Mouse (Mus musculus): ENCODE results near the gene BC028528. TPM values are rescaled to one million over a fixed set of nuclear protein-coding genes. Genes with fewer than 3 reads are reported as not detected.
"Not testable (repeated sequence)": the region's sequence is repeated elsewhere in the genome, so short reads cannot be mapped to it uniquely, and the experiment has no call there.

Gene BC028528
- total RNA-seq (2015; ENCODE audit: low replicate concordance), result 8.8 and 10.1 TPM in 2 replicates
- 5.8 and 26.0 TPM in 2 replicates for total RNA-seq (2017; ENCODE audit: low replicate concordance)

- ATAC-seq (replicated peaks; ENCODE audit: low FRiP score, poor library complexity, severe bottlenecking), result no peak
Observed at GRCm38 (mm10) chr3:95891211-95892065, at the start of gene BC028528. Gene BC028528, minus strand, starts transcription at chr3:95892005.

- no peak for ATAC-seq (replicated peaks; ENCODE audit: low FRiP score, poor library complexity, severe bottlenecking)
Observed at GRCm38 (mm10) chr3:95938835-95939234, 47.0 kb upstream of the BC028528 start.

DNA sequence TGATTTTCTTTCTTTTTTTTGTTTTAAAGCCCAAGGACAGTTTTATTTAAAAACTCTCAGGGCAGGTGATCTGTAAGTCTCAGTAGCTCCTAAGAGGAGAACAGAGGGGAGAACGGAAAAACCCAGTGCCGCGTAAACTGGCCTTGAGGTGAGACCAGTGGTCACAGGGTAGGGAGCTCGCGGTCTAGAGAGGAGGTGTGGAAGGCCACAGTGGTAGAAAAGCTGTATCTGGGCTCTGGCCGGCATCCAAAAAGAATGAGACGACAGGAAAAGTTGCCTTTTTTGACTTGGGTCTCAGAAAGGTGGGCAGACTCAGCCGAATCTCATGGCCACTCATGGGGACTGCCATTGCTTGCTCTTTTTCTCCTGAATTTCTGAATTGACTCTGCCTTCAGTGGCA is 46.4 kb upstream of the BC028528 start:
- no peak for ATAC-seq (replicated peaks; ENCODE audit: low FRiP score, poor library complexity, severe bottlenecking)

DNA sequence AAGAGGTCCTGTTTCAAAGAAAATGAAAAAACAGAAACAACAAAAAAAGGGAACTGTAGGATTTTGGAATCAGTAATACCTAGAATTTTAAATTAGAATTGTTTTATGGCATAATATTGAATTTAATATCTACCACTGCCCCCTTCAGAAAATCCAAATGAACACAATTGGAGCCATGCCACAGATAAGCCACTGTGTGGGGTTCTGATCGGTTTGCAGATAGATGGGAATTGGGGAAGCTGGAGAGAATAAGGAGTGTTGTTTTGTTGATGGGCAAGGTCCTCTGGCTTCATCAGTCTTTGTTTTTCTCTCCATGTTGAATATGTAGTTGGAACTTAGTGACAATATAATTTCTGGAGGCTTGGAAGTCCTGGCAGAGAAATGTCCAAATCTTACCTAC is 42.6 kb upstream of the BC028528 start:
- no peak for ATAC-seq (replicated peaks; ENCODE audit: low FRiP score, poor library complexity, severe bottlenecking)

GRCm38 (mm10) chr3:95933111-95933750 is 41.4 kb upstream of the BC028528 start:
- no peak for ATAC-seq (replicated peaks; ENCODE audit: low FRiP score, poor library complexity, severe bottlenecking)

DNA sequence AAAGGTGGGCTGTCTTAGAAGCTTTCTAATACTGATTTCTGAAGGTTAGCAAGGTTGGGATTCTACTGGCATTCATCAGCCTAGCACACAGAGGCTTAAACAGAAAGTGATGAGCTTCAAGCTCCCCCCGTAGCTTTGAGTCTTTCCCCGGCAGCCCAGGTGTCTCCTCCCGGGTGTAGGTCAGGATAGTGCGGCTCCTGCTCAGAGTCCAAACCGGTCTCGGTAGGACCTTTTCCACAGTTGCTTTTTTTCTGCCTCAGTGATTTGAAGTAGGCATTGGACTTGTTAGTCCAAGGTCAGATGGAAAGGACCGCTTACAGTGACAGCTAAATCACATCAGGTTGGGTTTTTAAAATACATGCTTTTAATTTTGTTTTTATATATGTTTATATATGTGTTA is 40.8 kb upstream of the BC028528 start:
- ATAC-seq (replicated peaks; ENCODE audit: low FRiP score, poor library complexity, severe bottlenecking), result no peak

DNA sequence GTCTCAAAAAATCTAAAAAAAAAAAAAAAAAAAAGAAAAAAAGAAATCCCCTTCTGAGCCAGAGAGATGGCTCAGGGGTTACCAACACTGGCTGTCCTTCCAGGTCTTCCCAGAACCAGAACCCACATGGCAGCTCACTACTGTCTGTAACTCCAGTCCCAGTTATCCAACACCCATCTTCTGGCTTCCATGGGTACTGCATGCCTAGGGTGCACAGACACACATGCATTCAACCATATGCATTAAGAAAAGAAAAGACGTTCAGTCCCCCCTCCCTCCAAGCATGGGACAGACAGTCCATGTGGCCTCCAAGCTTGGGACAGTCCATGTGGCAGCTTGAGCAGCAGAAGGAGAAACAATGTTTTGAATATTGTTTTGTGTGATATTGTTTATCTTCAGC is 40.4 kb upstream of the BC028528 start:
- no peak for ATAC-seq (replicated peaks; ENCODE audit: low FRiP score, poor library complexity, severe bottlenecking)

GRCm38 (mm10) chr3:95931471-95931870 is 39.7 kb upstream of the BC028528 start:
- no peak for ATAC-seq (replicated peaks; ENCODE audit: low FRiP score, poor library complexity, severe bottlenecking)

DNA sequence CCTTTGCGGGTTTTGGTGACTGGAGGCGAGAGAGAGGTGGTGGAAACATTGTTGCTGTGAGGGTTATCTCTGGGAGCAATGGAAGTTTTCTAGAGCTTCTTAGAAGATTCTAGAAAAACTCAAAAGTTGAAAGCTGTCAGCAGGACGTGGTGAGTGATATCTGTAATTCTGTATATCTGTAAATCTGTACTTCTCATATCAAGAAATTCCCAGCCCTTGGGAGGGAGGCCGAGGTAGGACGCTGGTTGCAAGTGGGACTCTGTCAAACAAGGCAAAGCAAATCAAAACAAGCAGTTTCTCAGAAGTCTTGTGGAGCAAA is 38.6 kb upstream of the BC028528 start:
- no peak for ATAC-seq (replicated peaks; ENCODE audit: low FRiP score, poor library complexity, severe bottlenecking)

- peak; percentile 9; the same call in 1 of the 2 replicates for ATAC-seq (replicated peaks; ENCODE audit: low FRiP score, poor library complexity, severe bottlenecking)
Observed at GRCm38 (mm10) chr3:95929581-95930470, 38.0 kb upstream of the BC028528 start.

DNA sequence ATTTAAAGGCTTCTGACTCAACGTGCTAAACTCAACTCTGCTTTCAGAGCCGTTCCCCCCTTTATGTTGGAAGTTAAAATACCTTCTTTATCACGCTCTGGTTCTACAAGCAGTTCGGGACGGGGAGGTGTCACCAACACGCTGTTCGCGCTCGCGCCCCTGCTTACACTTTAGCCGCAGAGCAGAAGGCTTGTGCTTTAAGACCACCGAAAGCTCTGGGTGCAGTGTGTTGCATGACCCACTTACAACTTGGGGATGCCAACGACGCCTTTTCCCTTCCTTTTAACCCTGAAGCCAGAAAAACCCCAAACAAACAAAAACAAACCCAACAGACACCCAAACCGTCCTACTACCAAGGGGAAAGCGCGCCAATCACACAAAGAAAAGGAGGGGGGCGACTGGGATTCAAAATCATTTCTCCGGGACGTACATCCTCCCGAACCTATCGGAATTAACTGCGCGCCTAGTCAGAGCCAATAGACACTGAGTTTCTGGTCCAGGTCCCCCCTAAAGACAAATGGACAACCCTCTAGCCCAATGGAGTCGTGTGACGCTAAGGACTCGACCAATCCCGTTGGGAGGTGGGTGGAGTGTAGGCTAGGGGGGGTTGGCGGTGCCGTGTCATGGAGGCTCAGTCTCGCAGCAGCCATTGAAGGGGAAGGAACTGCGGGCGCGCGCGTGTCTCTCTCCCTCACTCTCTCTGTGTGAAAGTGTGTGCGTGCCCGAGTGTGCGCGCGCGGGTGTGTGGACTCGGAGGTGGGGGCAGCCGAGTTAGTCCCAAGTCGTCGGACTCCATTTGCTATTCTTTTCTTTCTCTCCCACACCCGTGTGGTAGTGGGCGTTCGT is 37.1 kb upstream of the BC028528 start, which contains the start of gene Anp32e:
Gene Anp32e, plus strand, starts transcription at position 589 of the 846 bp plus-strand sequence.
- peak; percentile 91 for ATAC-seq (replicated peaks; ENCODE audit: low FRiP score, poor library complexity, severe bottlenecking)

DNA sequence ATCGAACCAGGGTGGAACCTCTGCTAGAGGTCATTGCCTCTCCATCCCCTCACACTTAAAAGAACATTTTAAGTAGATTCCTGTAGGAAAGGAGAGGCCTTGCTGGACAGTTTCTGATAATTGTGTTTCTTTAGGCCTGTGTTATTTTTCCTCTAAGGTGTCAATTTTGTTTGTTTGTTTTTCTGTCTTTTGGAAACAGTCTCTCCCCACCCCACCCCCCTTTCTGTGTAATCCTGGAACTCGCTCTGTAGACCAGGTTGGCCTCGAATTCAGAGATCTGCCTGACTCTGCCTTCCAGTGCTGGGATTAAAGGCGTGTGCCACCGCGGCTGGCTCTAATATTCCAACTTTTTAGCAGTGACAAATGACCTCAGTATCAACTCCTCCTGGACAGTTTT is 36.5 kb upstream of the BC028528 start:
- ATAC-seq (replicated peaks; ENCODE audit: low FRiP score, poor library complexity, severe bottlenecking), result no peak; the same call in 1 of the 2 replicates

DNA sequence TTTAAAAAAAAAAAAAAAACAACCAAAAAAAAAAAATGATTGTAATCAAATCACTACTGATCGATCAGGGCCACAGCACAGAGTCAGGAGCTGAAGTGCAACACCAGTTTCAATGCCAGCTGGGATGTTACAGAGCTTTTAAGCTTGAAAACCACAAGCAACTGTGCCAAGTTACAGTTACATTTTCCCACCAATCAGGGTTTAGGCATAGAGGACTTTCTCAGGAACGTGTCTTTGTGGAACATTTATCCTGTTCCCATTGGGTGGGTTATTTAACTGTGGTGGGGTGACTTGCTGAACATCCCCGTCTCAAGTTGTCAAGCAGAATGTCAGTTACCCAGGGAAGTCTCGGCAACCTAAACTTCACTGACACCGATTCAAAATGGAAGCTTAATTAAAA is 33.3 kb upstream of the BC028528 start:
- no peak for ATAC-seq (replicated peaks; ENCODE audit: low FRiP score, poor library complexity, severe bottlenecking)

DNA sequence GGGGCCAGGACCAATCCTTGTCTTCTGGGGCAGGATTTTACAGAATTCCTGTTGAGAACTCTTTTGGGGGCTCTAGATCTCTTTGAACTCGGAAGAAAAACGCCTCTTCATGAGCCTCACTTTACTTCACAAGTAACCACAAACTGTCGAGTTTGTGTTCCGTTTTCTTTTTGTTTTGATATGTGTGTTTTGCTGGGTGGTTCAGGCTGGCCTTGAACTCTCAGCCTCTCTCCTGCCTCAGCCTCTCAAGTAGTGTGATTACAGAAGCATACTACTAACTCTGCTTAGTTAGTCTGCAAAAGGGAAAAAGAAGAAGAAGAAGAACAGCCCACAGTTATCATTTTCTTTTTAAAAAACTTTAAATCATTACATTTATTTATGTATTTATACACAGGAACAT is 32.4 kb upstream of the BC028528 start:
- no peak for ATAC-seq (replicated peaks; ENCODE audit: low FRiP score, poor library complexity, severe bottlenecking)

- ATAC-seq (replicated peaks; ENCODE audit: low FRiP score, poor library complexity, severe bottlenecking), result not testable (repeated sequence)
Observed at GRCm38 (mm10) chr3:95923429-95923828, 31.6 kb upstream of the BC028528 start.

DNA sequence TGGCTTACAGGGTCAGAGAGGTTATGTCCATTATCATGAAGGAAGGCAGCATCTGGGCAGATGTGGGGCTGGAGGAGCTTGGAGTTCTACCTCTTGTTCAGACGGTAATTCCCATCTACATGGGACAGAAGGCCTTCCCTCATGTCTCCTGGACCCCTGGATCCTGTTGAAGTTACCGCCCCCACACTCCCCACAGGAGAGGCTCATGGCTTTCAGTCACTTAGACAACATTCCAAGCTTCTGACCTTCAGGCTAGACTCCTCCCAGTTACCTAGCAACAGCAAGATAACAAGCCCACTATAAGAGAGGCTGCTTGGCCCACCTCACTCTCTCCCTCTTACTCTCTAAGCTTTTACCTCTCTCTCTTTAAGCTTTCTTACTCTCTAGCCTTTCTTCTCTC is 28.7 kb upstream of the BC028528 start:
- not testable (repeated sequence) for ATAC-seq (replicated peaks; ENCODE audit: low FRiP score, poor library complexity, severe bottlenecking)

GRCm38 (mm10) chr3:95916760-95917159 is 25.0 kb upstream of the BC028528 start:
- ATAC-seq (replicated peaks; ENCODE audit: low FRiP score, poor library complexity, severe bottlenecking), result no peak

DNA sequence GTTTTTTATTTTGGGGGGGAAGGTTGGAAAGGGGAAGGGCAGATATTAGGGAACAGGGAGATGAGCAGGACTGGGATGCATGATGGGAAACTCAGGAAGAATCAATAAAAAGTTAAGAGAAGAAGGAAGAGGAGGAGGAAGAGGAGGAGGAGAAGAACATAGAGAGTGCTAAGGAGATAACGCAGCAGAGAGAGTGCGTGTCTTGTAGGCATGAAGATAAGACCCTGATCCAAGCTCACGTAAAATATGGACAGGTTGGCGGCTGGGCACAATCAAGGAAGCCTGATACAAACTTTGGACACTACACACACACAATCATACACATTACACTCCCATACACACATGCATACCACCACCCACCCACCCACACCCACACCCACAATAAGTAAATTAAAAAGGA is 22.9 kb upstream of the BC028528 start:
- no peak for ATAC-seq (replicated peaks; ENCODE audit: low FRiP score, poor library complexity, severe bottlenecking)

DNA sequence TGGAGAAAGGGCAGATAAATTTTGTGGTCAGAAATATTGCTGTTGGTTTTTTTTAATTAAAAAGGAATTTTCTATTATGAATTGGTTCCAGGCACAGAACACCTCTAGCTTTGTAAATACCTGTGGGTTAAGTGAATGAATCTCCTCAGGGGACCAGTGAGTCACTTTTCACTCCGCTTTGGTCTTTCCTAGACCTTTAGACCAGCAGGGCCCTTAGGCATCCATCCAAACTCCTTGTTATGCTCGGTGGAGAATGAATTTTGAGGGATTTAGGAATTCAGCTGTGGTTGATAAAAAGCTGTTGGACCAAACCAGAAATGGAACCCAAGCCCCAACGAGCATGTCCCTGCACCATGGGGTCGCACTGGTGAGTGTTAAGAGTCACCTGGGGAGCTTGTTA is 15.8 kb upstream of the BC028528 start:
- no peak for ATAC-seq (replicated peaks; ENCODE audit: low FRiP score, poor library complexity, severe bottlenecking)
